Mouse (Mus musculus) limb, embryonic 11.5 days (tissue): Measurements from ENCODE around the gene Palm. TPM values are rescaled to one million over a fixed set of nuclear protein-coding genes. Genes with fewer than 3 reads are reported as not detected.

Experiments
- ATAC-seq: fragments of 200-750 bp; cut with Nextera tagmentation; 2 replicates; pipeline ENCODE4 v1.8.0; 2017; ENCODE audit warnings: low read depth; ENCODE audit not compliant: insufficient number of reproducible peaks, low FRiP score, low TSS enrichment
- DNase-seq: peaks from one replicate; pipeline ENCODE4 v3.0.0-alpha.2; 2015; ENCODE audit warnings: low spot score
- H3K27ac ChIP-seq: fragments of 300-500 bp; sonication (generic); replicated peaks from 2 replicates; pipeline ENCODE4 v1.5.1; 2014; ENCODE audit warnings: low read depth, mild to moderate bottlenecking, low read length
- H3K27me3 ChIP-seq: fragments of 300-500 bp; sonication (generic); 2 replicates; pipeline ENCODE4 v1.6.1; 2014; ENCODE audit warnings: mild to moderate bottlenecking, low read length, mixed read lengths; ENCODE audit not compliant: control insufficient read depth, insufficient read depth
- H3K36me3 ChIP-seq: fragments of 300-500 bp; sonication (generic); 2 replicates; pipeline ENCODE4 v1.6.1; 2014; ENCODE audit warnings: mild to moderate bottlenecking, low read length, moderate library complexity, mixed read lengths; ENCODE audit not compliant: control insufficient read depth, insufficient read depth
- H3K4me1 ChIP-seq: fragments of 300-500 bp; sonication (generic); 2 replicates; pipeline ENCODE4 v1.6.1; 2014; ENCODE audit warnings: low read length, mixed read lengths; ENCODE audit not compliant: control insufficient read depth, insufficient read depth
- H3K4me2 ChIP-seq: fragments of 300-500 bp; sonication (generic); 2 replicates; pipeline ENCODE4 v1.6.1; 2014; ENCODE audit warnings: low read depth, mild to moderate bottlenecking, moderate library complexity; ENCODE audit not compliant: severe bottlenecking
- H3K4me3 ChIP-seq: fragments of 300-500 bp; sonication (generic); 2 replicates; pipeline ENCODE4 v1.5.1; 2014; ENCODE audit warnings: low read depth, low read length
- H3K9ac ChIP-seq: fragments of 300-500 bp; sonication (generic); 2 replicates; pipeline ENCODE4 v1.6.1; 2014; ENCODE audit warnings: mild to moderate bottlenecking, low read length
- H3K9me3 ChIP-seq: fragments of 300-500 bp; sonication (generic); 2 replicates; pipeline ENCODE4 v1.6.1; 2016; ENCODE audit warnings: low read length; ENCODE audit not compliant: control insufficient read depth
- WGBS: fragments of 180-500 bp; shearing (Covaris S2); extraction: QIAGEN DNeasy Blood & Tissue Kit; methylation state at CpG from one replicate; pipeline ENCODE4 v1.1.7; 2014; 5-methylcytosine and 5-hydroxymethylcytosine counted together
- polyA plus RNA-seq: library from polyadenylated mRNA; unstranded; fragments of >200 nt; fragmentation: Nextera tagmentation; extraction: Ambion mirVana; gene quantifications from 2 replicates; pipeline ENCODE4 v1.2.1, GENCODE M21; 2014

Palm gene
- polyA plus RNA-seq, 1 experiment from 2014 or later: 108 TPM

DNA sequence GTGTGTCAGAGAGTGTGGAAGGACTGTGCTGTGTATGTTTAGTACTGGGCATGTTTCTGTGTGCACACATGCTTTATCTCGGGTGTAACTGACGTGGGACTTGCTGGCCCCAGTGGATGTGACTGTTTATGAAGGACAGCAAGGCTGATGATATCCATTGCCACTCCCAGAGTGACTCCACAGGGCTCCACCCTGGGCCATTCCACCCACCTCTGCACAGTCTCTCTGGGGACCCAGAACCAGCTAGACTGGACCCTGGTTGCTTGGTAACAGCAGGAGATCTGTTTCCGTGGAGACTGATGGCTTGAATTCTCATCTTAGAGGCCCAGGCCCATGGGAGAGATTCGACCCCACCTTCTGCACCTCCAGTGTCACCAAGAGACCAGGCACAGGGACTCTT lies 24.9 kb downstream of the Palm start:
- H3K9me3 ChIP-seq: no peaks in the 10 kb centered on the region
- H3K27me3 ChIP-seq: no peaks in the 10 kb centered on the region
- ATAC-seq (no peak), DNase-seq (no peak)
- no peak overlapping the region for H3K4me2 ChIP-seq
- H3K27ac ChIP-seq: no peak overlapping the region
- 86% methylated on average over 4 of the region's 4 CpGs for WGBS
- H3K36me3 ChIP-seq: peaks cover 10% of the 10 kb centered on the region; the same call in 1 of the 2 replicates
- no peak overlapping the region for H3K4me3 ChIP-seq
- H3K9ac ChIP-seq: no peak overlapping the region
- H3K4me1 ChIP-seq: peaks cover 6% of the 10 kb centered on the region; the same call in 1 of the 2 replicates

- 93% methylated on average over 17 of the region's 17 CpGs for WGBS
- Histone ChIP-seq H3K27ac (no peak overlapping the region), H3K27me3 (no peaks in the 10 kb centered on the region), H3K4me3 (no peak overlapping the region), H3K4me2 (no peak overlapping the region), H3K36me3 (peaks cover 10% of the 10 kb centered on the region; the same call in 1 of the 2 replicates), H3K9ac (no peak overlapping the region), H3K4me1 (peaks cover 6% of the 10 kb centered on the region; the same call in 1 of the 2 replicates), H3K9me3 (no peaks in the 10 kb centered on the region)
- DNase-seq (no peak), ATAC-seq (no peak)
These were observed 26.2 kb downstream of the Palm start for GRCm38 (mm10) chr10:79819606-79820005.

DNA sequence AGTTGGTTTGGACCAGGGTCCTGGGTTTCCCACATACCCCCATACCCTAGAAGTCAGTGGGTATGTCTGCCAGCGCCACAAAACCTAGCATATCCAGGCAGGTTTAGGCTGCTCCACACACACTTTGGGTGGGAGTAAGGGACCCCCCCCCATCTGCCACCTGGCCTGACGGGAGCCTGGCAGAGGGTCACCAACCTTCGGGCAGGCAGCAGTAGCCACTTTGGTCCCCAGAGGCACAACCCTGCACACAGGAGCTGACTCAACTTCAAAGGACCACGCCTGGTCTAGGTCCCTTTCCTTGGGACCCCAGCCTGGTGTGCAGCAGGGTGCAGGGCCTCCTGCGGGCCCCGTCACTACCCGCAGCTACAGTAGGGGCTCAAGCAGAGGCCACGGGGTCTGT lies 26.9 kb downstream of the Palm start:
- no peak overlapping the region for H3K4me2 ChIP-seq
- WGBS: 85% methylated on average over 8 of the region's 8 CpGs
- peaks cover 8% of the 10 kb centered on the region; the same call in 1 of the 2 replicates for H3K36me3 ChIP-seq
- peaks cover 6% of the 10 kb centered on the region; the same call in 1 of the 2 replicates for H3K4me1 ChIP-seq
- DNase-seq (no peak), ATAC-seq (no peak)
- no peak overlapping the region; the same call in 1 of the 2 replicates for H3K27ac ChIP-seq
- H3K27me3 ChIP-seq: no peaks in the 10 kb centered on the region
- H3K4me3 ChIP-seq: no peak overlapping the region
- no peaks in the 10 kb centered on the region for H3K9me3 ChIP-seq
- H3K9ac ChIP-seq: no peak overlapping the region

GRCm38 (mm10) chr10:79820782-79821181 lies 27.4 kb downstream of the Palm start, which contains the start of gene Misp:
TSS of gene Misp (plus strand) at chr10:79820989.
- H3K36me3 ChIP-seq: peaks cover 6% of the 10 kb centered on the region; the same call in 1 of the 2 replicates
- no peaks in the 10 kb centered on the region for H3K9me3 ChIP-seq
- no peaks in the 10 kb centered on the region for H3K27me3 ChIP-seq
- peaks cover 6% of the 10 kb centered on the region; the same call in 1 of the 2 replicates for H3K4me1 ChIP-seq
- ATAC-seq (no peak), DNase-seq (no peak)
- 62% methylated on average over 11 of the region's 11 CpGs for WGBS
- H3K4me3 ChIP-seq: no peak within 1 kb of the TSS
- no peak within 1 kb of the TSS for H3K4me2 ChIP-seq
- no peak within 1 kb of the TSS for H3K9ac ChIP-seq
- no peak within 1 kb of the TSS; the same call in 1 of the 2 replicates for H3K27ac ChIP-seq

DNA sequence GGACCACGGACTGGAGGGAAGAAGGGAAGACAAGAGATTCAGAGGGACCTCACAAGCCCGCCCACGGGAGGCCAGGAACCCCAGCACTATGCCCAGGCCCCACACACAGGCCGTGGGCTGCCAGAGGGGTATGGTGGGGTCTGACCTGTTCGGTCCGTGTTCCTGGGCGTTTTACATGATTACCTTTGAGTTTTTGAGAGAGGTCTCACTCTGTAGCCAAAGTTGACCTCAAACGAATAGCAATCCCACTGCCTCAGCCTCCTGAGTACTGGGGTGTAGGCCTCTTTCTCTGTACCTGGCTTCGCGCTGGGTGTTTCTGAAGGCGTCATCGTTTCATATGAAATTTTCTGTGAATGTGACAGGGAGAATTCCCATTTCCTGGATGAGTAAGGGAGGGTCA lies 28.4 kb downstream of the Palm start:
- H3K4me3 ChIP-seq: no peak overlapping the region
- H3K4me1 ChIP-seq: peaks cover 6% of the 10 kb centered on the region; the same call in 1 of the 2 replicates
- no peak overlapping the region for H3K4me2 ChIP-seq
- ATAC-seq (no peak), DNase-seq (no peak)
- 91% methylated on average over 12 of the region's 12 CpGs for WGBS
- H3K9ac ChIP-seq: no peak overlapping the region
- no peaks in the 10 kb centered on the region for H3K9me3 ChIP-seq
- H3K36me3 ChIP-seq: peaks cover 5% of the 10 kb centered on the region; the same call in 1 of the 2 replicates
- no peaks in the 10 kb centered on the region for H3K27me3 ChIP-seq
- no peak overlapping the region for H3K27ac ChIP-seq

- peak; percentile 42; the same call in 1 of the 2 replicates for ATAC-seq
- Histone ChIP-seq H3K36me3 (peaks cover 5% of the 10 kb centered on the region; the same call in 1 of the 2 replicates), H3K9me3 (no peaks in the 10 kb centered on the region), H3K27me3 (no peaks in the 10 kb centered on the region), H3K4me3 (no peak overlapping the region), H3K4me1 (peaks cover 6% of the 10 kb centered on the region; the same call in 1 of the 2 replicates), H3K9ac (peak overlapping the region; percentile 34), H3K27ac (no peak overlapping the region), H3K4me2 (no peak overlapping the region)
- DNase-seq: no peak
- 29% methylated on average over 17 of the region's 17 CpGs for whole genome bisulfite sequencing
These were observed 29.0 kb downstream of the Palm start for GRCm38 (mm10) chr10:79822372-79822771.

- Histone ChIP-seq H3K9me3 (no peaks in the 10 kb centered on the region), H3K9ac (peak overlapping the region; percentile 34; the same call in 1 of the 2 replicates), H3K36me3 (peaks cover 5% of the 10 kb centered on the region; the same call in 1 of the 2 replicates), H3K27me3 (no peaks in the 10 kb centered on the region), H3K4me1 (peaks cover 6% of the 10 kb centered on the region; the same call in 1 of the 2 replicates), H3K4me3 (no peak overlapping the region), H3K27ac (no peak overlapping the region), H3K4me2 (no peak overlapping the region)
- 78% methylated on average over 6 of the region's 6 CpGs for WGBS
- no peak for ATAC-seq
- DNase-seq: no peak
These were observed 29.6 kb downstream of the Palm start for GRCm38 (mm10) chr10:79823011-79823410.

GRCm38 (mm10) chr10:79824413-79824812 lies 31.0 kb downstream of the Palm start:
- H3K27me3 ChIP-seq: no peaks in the 10 kb centered on the region
- WGBS: 74% methylated on average over 6 of the region's 6 CpGs

More at GRCm38 (mm10) chr10:79824413-79824812, 31.0 kb downstream of the Palm start:
- H3K4me2 ChIP-seq: no peak overlapping the region
- no peaks in the 10 kb centered on the region for H3K9me3 ChIP-seq
- H3K4me1 ChIP-seq: peaks cover 6% of the 10 kb centered on the region; the same call in 1 of the 2 replicates
- H3K36me3 ChIP-seq: peaks cover 3% of the 10 kb centered on the region; the same call in 1 of the 2 replicates
- H3K4me3 ChIP-seq: no peak overlapping the region
- ATAC-seq (no peak), DNase-seq (no peak)
- H3K9ac ChIP-seq: no peak overlapping the region
- H3K27ac ChIP-seq: no peak overlapping the region
